Mouse (Mus musculus) neural tube, embryonic 12.5 days (tissue): ENCODE results near the gene Sox11. TPM values are rescaled to one million over a fixed set of nuclear protein-coding genes. Genes with fewer than 3 reads are reported as not detected.

Experiments
- ATAC-seq: fragments of 200-750 bp; cut with Nextera tagmentation; 2 replicates; pipeline ENCODE4 v1.8.0; 2017; ENCODE audit warnings: low read depth, mild to moderate bottlenecking, moderate TSS enrichment, moderate library complexity; ENCODE audit not compliant: low FRiP score
- H3K27ac ChIP-seq: fragments of 300-500 bp; sonication (generic); 2 replicates; pipeline ENCODE4 v1.5.1; 2016
- H3K27me3 ChIP-seq: fragments of 300-500 bp; sonication (generic); replicated peaks from 2 replicates; pipeline ENCODE4 v1.6.1; 2016; ENCODE audit warnings: mild to moderate bottlenecking
- H3K36me3 ChIP-seq: fragments of 300-500 bp; sonication (generic); 2 replicates; pipeline ENCODE4 v1.6.1; 2016; ENCODE audit warnings: mild to moderate bottlenecking
- H3K4me1 ChIP-seq: fragments of 300-500 bp; sonication (generic); 2 replicates; pipeline ENCODE4 v1.6.1; 2016
- H3K4me2 ChIP-seq: fragments of 300-500 bp; sonication (generic); replicated peaks from 2 replicates; pipeline ENCODE4 v1.6.1; 2016; ENCODE audit warnings: mild to moderate bottlenecking
- H3K4me3 ChIP-seq: fragments of 300-500 bp; sonication (generic); 2 replicates; pipeline ENCODE4 v1.5.1; 2016
- H3K9ac ChIP-seq: fragments of 300-500 bp; sonication (generic); 2 replicates; pipeline ENCODE4 v1.6.1; 2016; ENCODE audit warnings: mild to moderate bottlenecking
- H3K9me3 ChIP-seq: fragments of 300-500 bp; sonication (generic); 2 replicates; pipeline ENCODE4 v1.6.1; 2016; ENCODE audit warnings: mild to moderate bottlenecking
- WGBS: fragments of 180-500 bp; shearing (Covaris S2); methylation state at CpG from one replicate; pipeline ENCODE4 v1.1.7; 2016; 5-methylcytosine and 5-hydroxymethylcytosine counted together
- polyA plus RNA-seq: library from polyadenylated mRNA; unstranded; fragments of >200 nt; fragmentation: Nextera tagmentation; extraction: Ambion mirVana; gene quantifications from 2 replicates; pipeline ENCODE4 v1.2.1, GENCODE M21; 2016

The Sox11 gene
- 576 and 584 TPM in 2 replicates for polyA plus RNA-seq

DNA sequence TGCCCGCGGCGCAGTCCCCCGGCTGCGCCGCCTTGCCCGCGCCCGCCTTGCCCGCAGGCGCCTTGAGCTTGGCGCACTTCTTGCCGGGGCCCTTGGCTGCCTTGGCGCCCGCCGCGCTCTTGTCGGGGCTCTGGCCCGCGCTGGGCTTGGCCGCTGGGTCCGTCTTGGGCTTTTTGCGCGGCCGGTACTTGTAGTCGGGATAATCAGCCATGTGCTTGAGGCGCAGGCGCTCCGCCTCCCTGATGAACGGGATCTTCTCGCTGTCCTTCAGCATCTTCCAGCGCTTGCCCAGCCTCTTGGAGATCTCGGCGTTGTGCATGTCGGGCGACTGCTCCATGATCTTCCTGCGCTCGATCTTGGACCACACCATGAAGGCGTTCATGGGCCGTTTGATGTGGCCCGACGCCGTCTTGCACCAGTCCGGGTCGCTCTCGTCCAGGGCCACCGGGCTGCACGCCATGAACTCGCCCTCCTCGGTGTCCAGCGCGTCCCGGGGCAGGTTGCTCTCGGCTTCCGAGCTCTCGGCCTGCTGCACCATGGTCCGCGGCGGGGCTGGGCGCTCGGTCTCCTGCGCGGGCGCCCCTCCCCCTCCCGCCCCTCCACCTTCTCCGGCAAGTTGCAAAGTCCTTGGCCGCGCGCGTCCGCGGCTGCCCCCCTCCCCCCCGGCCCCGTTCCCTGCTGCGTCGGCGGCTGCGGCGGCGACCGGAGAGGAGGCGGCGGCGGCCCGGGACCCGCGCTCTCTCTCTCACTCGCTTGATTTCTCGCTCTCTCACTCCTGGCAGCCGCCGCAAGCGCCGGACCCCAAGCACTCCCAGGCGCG is at the start of gene Sox11:
Gene Sox11 (minus strand): TSS at position 704 of the 820 bp plus-strand sequence.
- Histone ChIP-seq H3K9me3 (no peaks in the 10 kb centered on the region), H3K4me1 (peaks cover 12% of the 10 kb centered on the region; the same call in 1 of the 2 replicates), H3K36me3 (no peaks in the 10 kb centered on the region), H3K4me3 (peak within 1 kb of the TSS; percentile 99), H3K9ac (peak within 1 kb of the TSS; percentile 100), H3K27me3 (no peaks in the 10 kb centered on the region), H3K27ac (peak within 1 kb of the TSS; percentile 100), H3K4me2 (peak within 1 kb of the TSS; percentile 65)
- peak; percentile 42 for ATAC-seq
- WGBS = under 1% methylated on average over 76 of the region's 95 CpGs

DNA sequence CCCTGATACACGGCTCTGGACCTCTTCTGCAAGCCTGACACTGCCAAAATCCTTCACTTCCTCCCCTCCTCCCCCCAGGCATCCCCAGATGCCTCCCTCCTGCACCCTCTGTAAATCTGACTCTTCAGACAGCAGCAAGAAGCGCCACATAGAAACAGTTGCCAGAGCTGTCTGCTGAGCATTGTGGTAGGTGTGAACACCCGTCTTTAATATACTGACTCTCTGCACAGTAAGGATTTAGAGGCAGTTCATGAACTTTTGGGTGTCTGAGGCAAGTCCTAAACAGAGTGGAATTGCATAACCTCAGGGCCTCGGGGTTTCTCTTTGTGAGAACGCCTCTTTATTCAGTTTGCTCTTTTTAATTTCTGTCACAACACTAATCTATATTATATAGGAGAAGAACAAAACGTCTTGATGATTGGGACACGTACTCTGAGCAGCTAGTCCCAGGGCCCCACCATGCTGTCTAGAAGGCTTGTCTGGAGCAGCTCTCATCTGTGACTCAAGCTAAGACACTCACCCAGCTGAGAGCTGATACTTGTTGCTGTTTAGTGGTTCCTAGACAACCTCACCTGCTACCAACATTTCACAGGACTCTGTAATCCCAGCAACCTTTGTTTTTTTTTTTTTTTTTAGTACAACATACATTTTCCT is 49.4 kb upstream of the Sox11 start:
- no peaks in the 10 kb centered on the region for H3K9me3 ChIP-seq
- WGBS = 28% methylated on average over 7 of the region's 7 CpGs
- H3K9ac ChIP-seq = no peak overlapping the region
- no peak overlapping the region for H3K4me3 ChIP-seq
- no peaks in the 10 kb centered on the region for H3K36me3 ChIP-seq
- H3K4me2 ChIP-seq = no peak overlapping the region
- no peak overlapping the region for H3K27ac ChIP-seq
- no peak for ATAC-seq
- H3K27me3 ChIP-seq = no peaks in the 10 kb centered on the region
- peaks cover 5% of the 10 kb centered on the region for H3K4me1 ChIP-seq

DNA sequence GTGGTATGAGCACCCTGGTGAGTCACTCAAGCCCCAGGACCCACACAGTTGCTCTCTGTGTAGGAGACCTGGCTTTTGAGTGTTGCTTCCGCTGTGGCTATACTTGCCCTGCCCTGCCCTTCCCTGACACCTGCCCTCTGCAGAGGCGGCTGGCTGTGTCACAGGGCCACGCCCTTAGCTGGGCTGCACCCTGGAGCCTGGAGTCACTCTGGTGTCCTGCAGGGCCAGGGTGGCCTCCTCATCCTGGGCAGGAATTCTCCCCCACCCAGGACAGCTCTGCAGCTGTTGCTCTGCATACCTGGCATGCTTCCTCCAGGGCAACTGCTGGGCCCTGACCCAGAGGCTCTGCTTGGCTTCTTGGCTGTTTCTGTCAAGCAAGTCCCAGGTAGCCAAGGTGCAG is 48.1 kb upstream of the Sox11 start:
- Histone ChIP-seq H3K9ac (no peak overlapping the region), H3K9me3 (no peaks in the 10 kb centered on the region), H3K4me1 (peaks cover 10% of the 10 kb centered on the region), H3K4me2 (no peak overlapping the region), H3K27ac (no peak overlapping the region), H3K4me3 (no peak overlapping the region), H3K27me3 (no peaks in the 10 kb centered on the region), H3K36me3 (no peaks in the 10 kb centered on the region)
- 47% methylated on average over 3 of the region's 3 CpGs for WGBS
- no peak for ATAC-seq

DNA sequence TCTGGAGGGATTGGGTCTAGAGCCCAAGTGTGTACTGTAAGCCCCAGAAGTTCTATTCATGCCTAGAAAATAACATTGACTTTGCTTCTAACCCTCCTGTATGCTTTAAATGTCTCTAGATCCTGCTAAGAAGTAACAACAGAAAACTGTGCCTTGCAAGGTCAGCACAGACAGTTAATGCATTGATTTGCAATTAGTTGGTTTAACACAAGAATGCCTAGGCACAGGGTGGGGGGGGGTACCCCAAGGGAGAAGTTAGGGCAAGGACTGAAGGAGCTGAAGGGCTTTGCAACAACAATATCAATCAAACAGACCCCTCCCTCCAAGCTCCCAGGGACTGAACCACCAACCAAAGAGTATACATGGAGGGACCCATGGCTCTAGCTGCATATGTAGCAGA is 47.1 kb upstream of the Sox11 start:
- Histone ChIP-seq H3K27ac (no peak overlapping the region), H3K9me3 (no peaks in the 10 kb centered on the region), H3K4me2 (no peak overlapping the region), H3K27me3 (no peaks in the 10 kb centered on the region), H3K4me3 (no peak overlapping the region), H3K9ac (no peak overlapping the region), H3K36me3 (no peaks in the 10 kb centered on the region), H3K4me1 (peaks cover 10% of the 10 kb centered on the region)
- no peak for ATAC-seq

DNA sequence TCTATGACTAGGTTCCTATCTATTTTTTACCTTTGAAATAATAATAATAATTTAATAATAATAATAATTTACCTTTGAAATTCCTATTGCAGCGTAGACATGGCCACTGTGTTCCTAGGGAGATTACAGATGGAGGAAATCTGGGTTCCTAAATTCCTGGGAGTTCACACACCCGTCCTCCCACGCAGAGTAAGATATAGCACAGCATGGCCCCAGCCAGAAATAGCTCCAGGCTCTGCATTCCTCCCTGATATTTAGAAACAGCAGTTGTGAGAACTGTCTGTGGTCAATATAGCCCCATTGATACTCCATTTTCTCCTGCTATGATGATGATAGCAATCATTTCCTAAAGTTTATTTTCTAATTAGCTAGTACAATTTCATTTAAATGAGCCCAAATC is 30.1 kb upstream of the Sox11 start:
- Histone ChIP-seq H3K4me3 (no peak overlapping the region), H3K9ac (no peak overlapping the region), H3K36me3 (no peaks in the 10 kb centered on the region), H3K4me1 (no peaks in the 10 kb centered on the region), H3K27me3 (no peaks in the 10 kb centered on the region), H3K4me2 (no peak overlapping the region), H3K9me3 (no peaks in the 10 kb centered on the region), H3K27ac (no peak overlapping the region)
- no peak for ATAC-seq
- 75% methylated on average over 3 of the region's 3 CpGs for WGBS

DNA sequence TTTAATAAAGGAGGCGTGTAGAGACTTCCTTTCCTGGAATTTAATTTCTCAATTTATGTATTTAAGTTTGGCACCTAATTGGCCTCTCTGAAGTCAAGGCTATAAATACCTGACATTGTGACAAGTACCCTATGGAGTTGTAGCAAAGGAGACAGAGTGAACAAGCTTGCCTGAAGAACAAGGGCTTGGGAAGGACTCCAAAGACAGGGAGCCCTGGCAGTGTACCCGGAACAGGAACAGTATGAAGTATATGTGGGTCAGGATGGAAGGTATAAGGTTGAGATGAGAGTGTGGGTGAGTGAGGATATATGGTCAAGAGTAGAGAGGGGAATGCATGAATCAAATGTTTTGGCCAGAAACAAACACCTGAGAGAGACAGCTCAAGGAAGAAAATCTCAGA is 28.4 kb upstream of the Sox11 start:
- 81% methylated on average over 2 of the region's 2 CpGs for WGBS
- Histone ChIP-seq H3K36me3 (no peaks in the 10 kb centered on the region), H3K4me3 (no peak overlapping the region), H3K9ac (no peak overlapping the region), H3K27me3 (no peaks in the 10 kb centered on the region), H3K4me2 (no peak overlapping the region), H3K9me3 (no peaks in the 10 kb centered on the region), H3K4me1 (no peaks in the 10 kb centered on the region), H3K27ac (no peak overlapping the region)
- ATAC-seq = no peak

DNA sequence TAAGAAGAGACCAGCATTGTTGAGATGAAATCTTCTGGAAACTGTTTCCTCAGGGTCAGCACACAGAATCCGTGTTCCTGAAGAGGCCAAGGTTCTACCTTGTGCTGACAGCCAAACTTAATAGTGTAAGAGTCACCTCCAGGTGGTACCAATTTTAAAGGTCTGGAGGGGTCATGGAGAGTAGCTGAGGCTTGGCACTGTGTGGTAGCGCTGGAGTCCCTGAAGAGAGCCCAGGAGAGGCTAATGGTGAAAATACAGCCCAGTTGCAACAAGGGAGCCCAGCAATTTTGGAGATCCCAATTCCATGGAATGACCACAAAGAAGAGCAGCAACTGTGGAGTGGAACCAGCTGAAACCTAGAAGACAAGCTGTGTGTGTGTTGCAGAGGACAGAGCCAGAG is 25.1 kb upstream of the Sox11 start:
- Histone ChIP-seq H3K27me3 (no peaks in the 10 kb centered on the region), H3K27ac (no peak overlapping the region), H3K4me3 (no peak overlapping the region), H3K9me3 (no peaks in the 10 kb centered on the region), H3K36me3 (no peaks in the 10 kb centered on the region), H3K9ac (no peak overlapping the region), H3K4me1 (peaks cover 4% of the 10 kb centered on the region; the same call in 1 of the 2 replicates), H3K4me2 (no peak overlapping the region)
- no peak for ATAC-seq
- 79% methylated on average over 2 of the region's 2 CpGs for WGBS

DNA sequence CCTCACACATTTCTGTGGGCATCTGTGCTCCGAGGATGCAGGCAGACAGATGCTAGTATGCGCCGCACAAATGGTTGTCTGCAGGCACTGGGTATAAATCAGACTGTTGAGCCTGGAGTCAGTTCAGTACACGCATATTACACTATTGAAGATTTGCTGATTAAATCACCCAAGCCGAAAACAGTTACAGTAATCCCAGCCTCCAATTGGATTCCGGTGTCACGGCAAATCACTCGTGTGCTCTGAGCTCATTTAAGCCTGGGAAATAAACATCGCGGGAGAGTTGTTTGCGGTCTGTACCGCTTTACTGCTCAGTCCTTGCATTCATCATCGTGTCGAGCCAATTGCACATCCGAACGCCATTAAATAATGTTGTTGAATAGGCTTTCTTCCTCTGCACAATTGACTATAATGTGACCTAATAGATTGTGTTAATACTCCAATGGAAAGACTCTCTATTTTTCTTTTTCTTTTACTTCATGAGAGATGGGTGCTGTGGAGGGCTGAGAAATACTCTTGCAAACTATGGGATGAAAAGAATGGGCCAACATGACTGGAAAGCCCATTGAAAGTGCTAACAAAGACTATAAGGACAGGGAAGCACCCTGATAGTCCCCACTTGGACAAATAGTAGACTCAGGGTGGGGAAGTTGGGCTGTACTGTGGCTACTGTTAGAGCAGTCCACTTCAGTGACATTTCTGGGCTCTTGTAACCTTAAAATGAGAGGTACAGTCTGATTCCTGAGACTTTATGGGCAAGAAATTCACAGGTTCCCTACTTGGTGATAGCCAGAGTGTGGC is 21.7 kb upstream of the Sox11 start:
- peak overlapping the region; percentile 36 for H3K4me2 ChIP-seq
- H3K27me3 ChIP-seq = no peaks in the 10 kb centered on the region
- peaks cover 4% of the 10 kb centered on the region; the same call in 1 of the 2 replicates for H3K4me1 ChIP-seq
- H3K36me3 ChIP-seq = no peaks in the 10 kb centered on the region
- H3K9ac ChIP-seq = no peak overlapping the region
- WGBS = 28% methylated on average over 16 of the region's 16 CpGs
- no peak overlapping the region for H3K4me3 ChIP-seq
- no peaks in the 10 kb centered on the region for H3K9me3 ChIP-seq
- peak overlapping the region; percentile 53; the same call in 1 of the 2 replicates for H3K27ac ChIP-seq
- peak; percentile 95 for ATAC-seq

DNA sequence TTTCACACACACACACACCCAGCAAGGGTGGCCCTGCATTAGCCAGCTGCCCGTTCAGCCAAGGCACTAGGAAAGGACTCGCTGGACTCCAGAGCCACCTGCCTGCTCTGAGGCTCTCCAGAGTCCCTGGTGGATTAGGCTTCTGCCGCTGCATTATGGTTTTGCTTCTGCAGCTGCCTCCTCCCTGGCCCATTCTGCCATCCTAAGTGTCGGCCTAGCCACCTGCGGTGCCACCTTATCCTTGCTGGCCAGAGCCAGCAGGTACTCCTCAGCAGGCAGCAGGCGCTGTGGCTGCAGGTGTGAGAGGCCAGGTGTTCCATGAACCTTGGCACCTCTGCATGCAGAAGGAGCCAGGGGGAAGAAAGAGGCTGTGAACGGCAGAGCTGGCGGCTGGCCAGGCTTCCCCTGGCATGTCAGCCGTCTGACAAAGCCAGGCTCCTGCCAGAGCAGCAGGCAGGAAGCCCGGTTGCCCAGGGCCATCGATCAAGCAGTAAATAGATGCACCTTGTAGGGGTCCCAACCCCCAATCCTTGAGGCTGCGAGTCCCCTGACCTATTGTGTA is 14.8 kb upstream of the Sox11 start:
- no peaks in the 10 kb centered on the region for H3K27me3 ChIP-seq
- peak overlapping the region; percentile 18; the same call in 1 of the 2 replicates for H3K9ac ChIP-seq
- peaks cover 16% of the 10 kb centered on the region for H3K4me1 ChIP-seq
- peak; percentile 95 for ATAC-seq
- H3K4me3 ChIP-seq = no peak overlapping the region
- H3K27ac ChIP-seq = peak overlapping the region; percentile 70
- no peaks in the 10 kb centered on the region for H3K9me3 ChIP-seq
- H3K36me3 ChIP-seq = no peaks in the 10 kb centered on the region
- WGBS = 17% methylated on average over 12 of the region's 12 CpGs
- peak overlapping the region; percentile 41 for H3K4me2 ChIP-seq

DNA sequence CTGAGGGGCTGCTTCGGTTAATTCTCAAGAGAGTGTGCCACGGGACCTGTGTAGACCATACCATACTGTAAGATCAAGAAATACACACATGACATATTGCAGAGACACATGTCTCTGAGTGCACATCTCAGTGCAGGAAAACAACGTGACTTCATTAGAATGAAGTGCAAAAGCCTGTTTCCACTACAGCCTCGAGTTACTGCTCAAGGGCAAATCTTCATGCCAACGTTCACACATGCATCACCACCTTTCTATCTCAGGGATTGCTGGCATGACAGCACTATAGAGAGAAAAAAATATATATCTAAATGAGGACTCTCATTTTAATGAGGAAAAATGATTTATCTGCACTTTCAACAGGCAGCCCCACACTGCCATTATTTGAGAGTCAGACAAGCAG is 14.2 kb upstream of the Sox11 start:
- Histone ChIP-seq H3K27me3 (no peaks in the 10 kb centered on the region), H3K9ac (no peak overlapping the region), H3K36me3 (no peaks in the 10 kb centered on the region), H3K4me1 (peaks cover 16% of the 10 kb centered on the region), H3K27ac (no peak overlapping the region; the same call in 1 of the 2 replicates), H3K4me3 (no peak overlapping the region), H3K4me2 (no peak overlapping the region; the same call in 1 of the 2 replicates), H3K9me3 (no peaks in the 10 kb centered on the region)
- WGBS = 68% methylated on average over 5 of the region's 5 CpGs
- 0 out of 2 replicates have a peak, but pooled peaks have one; percentile 4 for ATAC-seq

DNA sequence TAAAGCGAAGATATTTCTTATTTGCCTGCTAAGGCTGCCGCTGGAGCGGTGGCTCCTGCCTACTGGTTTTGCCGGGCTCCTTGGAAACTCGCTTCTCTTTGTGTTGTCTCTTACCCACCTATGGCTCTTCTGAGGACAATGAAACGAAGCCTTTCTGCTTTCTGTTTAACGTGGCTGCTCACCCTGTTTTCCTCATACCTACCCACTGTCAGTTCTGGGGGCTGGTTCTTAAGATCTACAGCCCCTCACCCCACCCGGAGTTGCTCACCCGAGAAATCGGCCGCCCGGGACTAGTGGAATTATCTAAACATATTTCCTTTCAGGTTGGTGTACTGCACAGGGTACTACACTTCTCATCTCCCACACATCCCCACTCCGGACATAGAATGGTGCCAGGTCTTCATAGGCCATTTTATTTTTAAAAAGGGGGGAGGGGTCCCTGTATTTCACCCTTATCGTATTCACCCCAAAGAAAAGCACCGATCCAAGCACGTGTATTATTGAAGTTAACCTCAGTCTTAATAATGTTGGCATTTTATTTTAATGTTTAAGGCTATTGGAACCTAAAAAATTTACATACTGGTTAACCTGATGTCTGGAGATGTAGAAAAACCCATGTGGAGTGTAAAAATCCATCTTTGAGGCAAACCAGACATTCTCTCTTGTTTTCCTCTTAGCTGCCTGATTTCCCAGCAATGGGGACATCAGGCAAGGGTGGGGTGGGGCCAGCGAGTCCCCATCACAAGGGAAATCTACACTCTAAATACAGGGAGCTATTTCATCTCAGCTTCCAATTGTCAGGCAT is 1.4 kb upstream of the Sox11 start:
- WGBS = 4% methylated on average over 17 of the region's 17 CpGs
- ATAC-seq = 0 out of 2 replicates have a peak, but pooled peaks have one; percentile 3
- Histone ChIP-seq H3K27ac (peak overlapping the region; percentile 97), H3K4me1 (peaks cover 12% of the 10 kb centered on the region; the same call in 1 of the 2 replicates), H3K4me2 (peak overlapping the region; percentile 65), H3K36me3 (no peaks in the 10 kb centered on the region), H3K27me3 (no peaks in the 10 kb centered on the region), H3K9ac (peak overlapping the region; percentile 100), H3K4me3 (peak overlapping the region; percentile 99), H3K9me3 (no peaks in the 10 kb centered on the region)
